Mouse (Mus musculus): ENCODE results near the gene Brpf3. TPM values are rescaled to one million over a fixed set of nuclear protein-coding genes. Genes with fewer than 3 reads are reported as not detected.

Brpf3 gene
- polyA plus RNA-seq (2012; rRNA removed) = 42.9 and 43.2 TPM in 2 replicates

GRCm38 (mm10) chr17:28800671-28801412, at the start of gene Brpf3:
Gene Brpf3 (plus strand): TSS chr17:28801090.
- peak; percentile 36 to 74 for DNase-seq (ENCODE audit: low read depth in 1 of 2, low spot score in 2 of 2)
- Histone ChIP-seq H3K4me1 (ENCODE audit: control insufficient read depth, insufficient read depth, insufficient read length) (peaks cover 6% of the 10 kb centered on the region), H3K36me3 (ENCODE audit: control insufficient read depth, insufficient read depth, low read length) (no peaks in the 10 kb centered on the region; the same call in 1 of the 2 replicates), H3K27me3 (ENCODE audit: control insufficient read depth, insufficient read depth, low read length) (no peaks in the 10 kb centered on the region), H3K4me3 (ENCODE audit: extremely low read depth, insufficient read depth, insufficient read length) (peak within 1 kb of the TSS; percentile 63), H3K27ac (ENCODE audit: insufficient read depth, low read length) (peak within 1 kb of the TSS; percentile 83)
- WGBS = 1% methylated on average over 82 of the region's 99 CpGs
- peak; percentile 51; the same call in 1 of the 2 replicates for TF ChIP-seq CTCF (IDR thresholded peaks at IDR 0.05; ENCODE audit: extremely low read depth, insufficient read depth, insufficient read length, insufficient replicate concordance)
- no peak; the same call in 1 of the 2 replicates for TF ChIP-seq POLR2A (IDR thresholded peaks at IDR 0.05; ENCODE audit: low read depth, low read length)

GRCm38 (mm10) chr17:28756447-28756846, 44.4 kb upstream of the Brpf3 start:
- DNase-seq (ENCODE audit: low read depth in 1 of 2, low spot score in 2 of 2) = no peak
- 48% methylated on average over 5 of the region's 5 CpGs for WGBS
- Histone ChIP-seq H3K27me3 (ENCODE audit: control insufficient read depth, insufficient read depth, low read length) (no peaks in the 10 kb centered on the region), H3K36me3 (ENCODE audit: control insufficient read depth, insufficient read depth, low read length) (no peaks in the 10 kb centered on the region), H3K27ac (ENCODE audit: insufficient read depth, low read length) (no peak overlapping the region), H3K4me1 (ENCODE audit: control insufficient read depth, insufficient read depth, insufficient read length) (no peaks in the 10 kb centered on the region), H3K4me3 (ENCODE audit: extremely low read depth, insufficient read depth, insufficient read length) (no peak overlapping the region)
- TF ChIP-seq POLR2A (IDR thresholded peaks at IDR 0.05; ENCODE audit: low read depth, low read length) (no peak), CTCF (IDR thresholded peaks at IDR 0.05; ENCODE audit: extremely low read depth, insufficient read depth, insufficient read length, insufficient replicate concordance) (no peak)

DNA sequence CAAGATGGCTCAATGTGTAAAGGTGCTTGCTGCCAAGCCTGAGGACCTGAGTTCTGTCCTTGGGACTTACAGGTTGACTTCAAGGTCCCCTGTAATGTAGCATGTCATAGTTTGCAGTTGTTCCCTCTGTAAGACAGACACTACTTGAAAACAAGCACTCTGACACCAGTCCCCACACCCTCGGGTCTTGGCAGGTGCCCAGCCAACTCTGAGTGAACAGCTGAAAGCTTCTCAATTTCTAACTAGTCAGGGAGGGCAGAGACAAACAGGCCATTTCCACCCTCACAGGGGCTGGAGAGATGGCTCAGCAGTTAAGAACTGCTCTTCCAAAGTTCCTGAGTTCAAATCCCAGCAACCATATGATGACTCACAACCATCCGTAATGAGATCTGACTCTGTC, 43.4 kb upstream of the Brpf3 start:
- DNase-seq (ENCODE audit: low read depth in 1 of 2, low spot score in 2 of 2) = no peak
- Histone ChIP-seq H3K4me3 (ENCODE audit: extremely low read depth, insufficient read depth, insufficient read length) (no peak overlapping the region), H3K27me3 (ENCODE audit: control insufficient read depth, insufficient read depth, low read length) (no peaks in the 10 kb centered on the region), H3K36me3 (ENCODE audit: control insufficient read depth, insufficient read depth, low read length) (no peaks in the 10 kb centered on the region), H3K4me1 (ENCODE audit: control insufficient read depth, insufficient read depth, insufficient read length) (no peaks in the 10 kb centered on the region), H3K27ac (ENCODE audit: insufficient read depth, low read length) (no peak overlapping the region)
- WGBS = 51% methylated on average over 2 of the region's 2 CpGs
- TF ChIP-seq POLR2A (IDR thresholded peaks at IDR 0.05; ENCODE audit: low read depth, low read length) = no peak
- TF ChIP-seq CTCF (IDR thresholded peaks at IDR 0.05; ENCODE audit: extremely low read depth, insufficient read depth, insufficient read length, insufficient replicate concordance) = no peak

DNA sequence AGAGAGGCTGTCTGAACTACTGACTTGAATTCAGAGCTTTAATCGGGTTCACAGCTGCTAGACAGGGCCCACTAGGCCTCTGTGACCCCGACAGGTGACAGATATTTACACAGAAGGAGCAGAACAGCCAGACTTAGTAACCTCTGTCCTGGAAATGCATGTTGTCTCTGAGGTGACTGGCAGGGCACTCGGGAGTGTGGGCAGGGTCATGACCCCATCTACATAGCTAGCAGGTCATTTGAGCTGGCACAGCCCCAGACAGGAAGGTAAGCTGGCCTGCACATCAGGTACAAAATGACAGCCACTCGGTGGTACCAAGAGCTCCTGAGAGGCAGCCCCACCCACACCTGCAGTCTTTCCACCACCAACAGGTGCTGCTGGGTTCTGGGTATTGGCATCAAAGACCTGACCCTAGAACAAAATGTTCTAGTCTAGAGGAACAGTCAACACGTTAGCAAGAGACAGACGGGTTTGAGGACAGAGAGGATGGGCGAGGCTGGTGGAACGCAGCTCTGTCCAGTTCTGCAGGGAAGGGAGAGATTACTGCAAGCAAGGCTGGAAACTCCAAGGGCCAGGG, 40.1 kb upstream of the Brpf3 start:
- WGBS = 73% methylated on average over 8 of the region's 8 CpGs
- no peak for DNase-seq (ENCODE audit: low read depth in 1 of 2, low spot score in 2 of 2)
- no peak for TF ChIP-seq POLR2A (IDR thresholded peaks at IDR 0.05; ENCODE audit: low read depth, low read length)
- no peak for TF ChIP-seq CTCF (IDR thresholded peaks at IDR 0.05; ENCODE audit: extremely low read depth, insufficient read depth, insufficient read length, insufficient replicate concordance)
- no peak overlapping the region for H3K27ac ChIP-seq (ENCODE audit: insufficient read depth, low read length)
- H3K4me3 ChIP-seq (ENCODE audit: extremely low read depth, insufficient read depth, insufficient read length) = no peak overlapping the region
- H3K27me3 ChIP-seq (ENCODE audit: control insufficient read depth, insufficient read depth, low read length) = no peaks in the 10 kb centered on the region
- H3K36me3 ChIP-seq (ENCODE audit: control insufficient read depth, insufficient read depth, low read length) = no peaks in the 10 kb centered on the region
- no peaks in the 10 kb centered on the region for H3K4me1 ChIP-seq (ENCODE audit: control insufficient read depth, insufficient read depth, insufficient read length)

DNA sequence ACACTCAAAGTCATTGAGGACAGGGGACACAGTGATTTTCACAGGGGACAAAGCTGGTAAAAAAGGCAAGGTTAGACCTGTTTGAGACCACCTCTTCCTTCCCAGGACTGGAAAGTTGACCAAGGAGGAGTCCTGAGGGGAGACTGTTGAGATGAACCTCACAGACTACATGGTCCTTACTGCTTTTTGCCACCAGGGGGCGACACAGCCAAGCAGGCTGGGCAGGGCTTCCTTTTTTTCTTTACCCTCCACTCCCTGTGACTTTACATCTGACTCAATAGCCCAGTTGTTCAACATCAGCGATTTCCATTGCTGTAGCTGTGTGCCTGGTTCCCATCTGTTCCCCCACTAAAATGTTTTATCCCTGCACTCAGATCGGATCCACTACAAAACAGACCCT, 39.0 kb upstream of the Brpf3 start:
- Histone ChIP-seq H3K4me3 (ENCODE audit: extremely low read depth, insufficient read depth, insufficient read length) (no peak overlapping the region), H3K27me3 (ENCODE audit: control insufficient read depth, insufficient read depth, low read length) (no peaks in the 10 kb centered on the region), H3K27ac (ENCODE audit: insufficient read depth, low read length) (no peak overlapping the region), H3K36me3 (ENCODE audit: control insufficient read depth, insufficient read depth, low read length) (no peaks in the 10 kb centered on the region), H3K4me1 (ENCODE audit: control insufficient read depth, insufficient read depth, insufficient read length) (no peaks in the 10 kb centered on the region)
- peak; percentile 90; the same call in 1 of the 2 replicates for TF ChIP-seq CTCF (IDR thresholded peaks at IDR 0.05; ENCODE audit: extremely low read depth, insufficient read depth, insufficient read length, insufficient replicate concordance)
- TF ChIP-seq POLR2A (IDR thresholded peaks at IDR 0.05; ENCODE audit: low read depth, low read length) = no peak
- DNase-seq (ENCODE audit: low read depth in 1 of 2, low spot score in 2 of 2) = peak; percentile 43 to 72
- WGBS = 18% methylated on average over 3 of the region's 3 CpGs

DNA sequence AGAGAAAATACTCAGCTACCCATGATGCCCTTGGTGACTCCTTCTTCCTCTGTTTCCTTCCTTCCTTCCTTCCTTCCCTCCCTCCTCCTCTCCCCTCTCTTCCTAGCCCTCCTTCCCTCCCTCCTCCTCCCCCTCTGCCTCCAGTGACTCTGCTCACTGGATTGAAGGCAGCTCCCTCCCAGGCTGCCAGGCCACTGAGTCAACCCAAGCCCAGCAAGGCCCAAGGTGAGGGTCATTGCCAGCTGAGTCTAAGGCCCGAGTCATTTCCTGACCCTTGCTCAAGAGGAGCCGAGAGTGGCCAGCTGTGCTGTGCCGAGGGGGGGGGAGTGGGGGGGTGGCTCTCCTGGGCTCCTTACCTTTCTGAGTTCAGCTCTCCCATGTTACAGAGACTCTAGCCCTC, 34.7 kb upstream of the Brpf3 start:
- Histone ChIP-seq H3K27ac (ENCODE audit: insufficient read depth, low read length) (no peak overlapping the region), H3K27me3 (ENCODE audit: control insufficient read depth, insufficient read depth, low read length) (peaks cover 16% of the 10 kb centered on the region), H3K36me3 (ENCODE audit: control insufficient read depth, insufficient read depth, low read length) (no peaks in the 10 kb centered on the region), H3K4me1 (ENCODE audit: control insufficient read depth, insufficient read depth, insufficient read length) (peaks cover 12% of the 10 kb centered on the region), H3K4me3 (ENCODE audit: extremely low read depth, insufficient read depth, insufficient read length) (no peak overlapping the region)
- TF ChIP-seq CTCF (IDR thresholded peaks at IDR 0.05; ENCODE audit: extremely low read depth, insufficient read depth, insufficient read length, insufficient replicate concordance) (no peak), POLR2A (IDR thresholded peaks at IDR 0.05; ENCODE audit: low read depth, low read length) (no peak)
- WGBS = 60% methylated on average over 3 of the region's 3 CpGs
- no peak for DNase-seq (ENCODE audit: low read depth in 1 of 2, low spot score in 2 of 2)
